Mouse (Mus musculus): ENCODE measurements around the gene Galk2.

DNA sequence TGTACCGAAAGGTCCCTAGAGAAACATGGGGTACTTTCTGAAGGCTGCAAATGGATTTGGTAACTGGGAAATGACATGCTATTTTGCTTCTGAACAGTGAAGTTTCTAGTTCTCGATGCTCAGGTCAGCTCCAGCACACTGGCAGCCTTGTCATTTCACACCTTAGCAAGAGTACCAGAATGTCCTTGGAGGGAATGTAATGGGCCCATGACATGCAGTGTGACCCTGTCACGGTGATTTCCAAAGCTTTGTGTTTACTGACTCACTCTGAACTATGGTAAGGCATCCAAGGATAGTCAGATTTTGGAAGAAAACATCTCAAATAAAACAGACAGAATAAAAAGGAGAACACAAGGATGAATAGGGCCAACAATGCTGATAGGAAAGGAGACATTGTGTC lies 42.5 kb downstream of the Galk2 start:
- TF ChIP-seq CTCF (IDR thresholded peaks at IDR 0.05; ENCODE audit: control insufficient read depth, insufficient read depth, insufficient replicate concordance, low read depth, low read length) = no peak
- no peak for TF ChIP-seq POLR2A (IDR thresholded peaks at IDR 0.05; ENCODE audit: control insufficient read depth, low read depth, low read length)
